Mouse (Mus musculus) neural tube, embryonic 14.5 days (tissue): Measurements from ENCODE around the gene Atp5d. TPM values are rescaled to one million over a fixed set of nuclear protein-coding genes. Genes with fewer than 3 reads are reported as not detected.

Experiments used
- ATAC-seq: fragments of 200-750 bp; cut with Nextera tagmentation; 2 replicates; pipeline ENCODE4 v1.8.0; 2017; ENCODE audit warnings: low read depth, mild to moderate bottlenecking, moderate TSS enrichment, moderate library complexity
- H3K27ac ChIP-seq: fragments of 300-500 bp; sonication (generic); 2 replicates; pipeline ENCODE4 v1.5.1; 2014; ENCODE audit warnings: low read depth, mild to moderate bottlenecking, control low read depth, low read length, moderate library complexity, mixed read lengths
- H3K27me3 ChIP-seq: fragments of 300-500 bp; sonication (generic); 2 replicates; pipeline ENCODE4 v1.6.1; 2014; ENCODE audit warnings: low read length; ENCODE audit not compliant: control insufficient read depth, insufficient read depth
- H3K36me3 ChIP-seq: fragments of 300-500 bp; sonication (generic); 2 replicates; pipeline ENCODE4 v1.6.1; 2014; ENCODE audit warnings: low read length, mixed read lengths; ENCODE audit not compliant: control insufficient read depth, insufficient read depth
- H3K4me1 ChIP-seq: fragments of 300-500 bp; sonication (generic); 2 replicates; pipeline ENCODE4 v1.6.1; 2014; ENCODE audit warnings: low read length; ENCODE audit not compliant: control insufficient read depth, insufficient read depth
- H3K4me2 ChIP-seq: fragments of 300-500 bp; sonication (generic); 2 replicates; pipeline ENCODE4 v1.6.1; 2014; ENCODE audit warnings: mild to moderate bottlenecking, low read depth, low read length, control low read depth
- H3K4me3 ChIP-seq: fragments of 300-500 bp; sonication (generic); 2 replicates; pipeline ENCODE4 v1.5.1; 2014; ENCODE audit warnings: low read depth, low read length, control low read depth, mixed read lengths
- H3K9ac ChIP-seq: fragments of 300-500 bp; sonication (generic); replicated peaks from 2 replicates; pipeline ENCODE4 v1.6.1; 2014; ENCODE audit warnings: low read depth, mild to moderate bottlenecking, control low read depth, low read length, mixed read lengths
- H3K9me3 ChIP-seq: fragments of 300-500 bp; sonication (generic); 2 replicates; pipeline ENCODE4 v1.6.1; 2016; ENCODE audit warnings: low read length; ENCODE audit not compliant: control insufficient read depth
- WGBS: fragments of 180-500 bp; shearing (Covaris S2); extraction: QIAGEN DNeasy Blood & Tissue Kit; methylation state at CpG from one replicate; pipeline ENCODE4 v1.1.7; 2014; 5-methylcytosine and 5-hydroxymethylcytosine counted together
- polyA plus RNA-seq: library from polyadenylated mRNA; unstranded; fragments of >200 nt; fragmentation: Nextera tagmentation; extraction: Ambion mirVana; gene quantifications from 2 replicates; pipeline ENCODE4 v1.2.1, GENCODE M21; 2014

Atp5d gene
- polyA plus RNA-seq, 1 experiment from 2014 or later: 519 TPM

- H3K4me1 ChIP-seq: peaks cover 20% of the 10 kb centered on the region
- peak overlapping the region; percentile 44 for H3K4me3 ChIP-seq
- no peaks in the 10 kb centered on the region for H3K27me3 ChIP-seq
- no peaks in the 10 kb centered on the region for H3K9me3 ChIP-seq
- under 1% methylated on average over 15 of the region's 15 CpGs for WGBS
- H3K9ac ChIP-seq: peak overlapping the region; percentile 58
- 0 out of 2 replicates have a peak, but pooled peaks have one; percentile 7 for ATAC-seq
- H3K27ac ChIP-seq: peak overlapping the region; percentile 16
- peaks cover 29% of the 10 kb centered on the region; the same call in 1 of the 2 replicates for H3K36me3 ChIP-seq
- H3K4me2 ChIP-seq: peak overlapping the region; percentile 88
These were observed 4.1 kb downstream of the Atp5d start for GRCm38 (mm10) chr10:80142530-80142925.

- no peak for ATAC-seq
- Histone ChIP-seq H3K27ac (no peak overlapping the region), H3K9ac (no peak overlapping the region), H3K9me3 (no peaks in the 10 kb centered on the region), H3K4me1 (peaks cover 22% of the 10 kb centered on the region), H3K27me3 (no peaks in the 10 kb centered on the region), H3K4me2 (no peak overlapping the region), H3K4me3 (no peak overlapping the region; the same call in 1 of the 2 replicates), H3K36me3 (peaks cover 29% of the 10 kb centered on the region; the same call in 1 of the 2 replicates)
- WGBS: 94% methylated on average over 7 of the region's 7 CpGs
These were observed 5.2 kb downstream of the Atp5d start for GRCm38 (mm10) chr10:80143664-80144063.

- Histone ChIP-seq H3K4me2 (no peak overlapping the region), H3K4me3 (no peak overlapping the region), H3K4me1 (peaks cover 22% of the 10 kb centered on the region), H3K27me3 (no peaks in the 10 kb centered on the region), H3K9ac (no peak overlapping the region), H3K36me3 (peaks cover 29% of the 10 kb centered on the region; the same call in 1 of the 2 replicates), H3K9me3 (no peaks in the 10 kb centered on the region), H3K27ac (no peak overlapping the region)
- ATAC-seq: no peak
- WGBS: 93% methylated on average over 12 of the region's 12 CpGs
These were observed 5.7 kb downstream of the Atp5d start for GRCm38 (mm10) chr10:80144159-80144558.

- Histone ChIP-seq H3K27me3 (no peaks in the 10 kb centered on the region), H3K9me3 (no peaks in the 10 kb centered on the region), H3K4me2 (no peak overlapping the region; the same call in 1 of the 2 replicates), H3K27ac (no peak overlapping the region), H3K4me3 (no peak overlapping the region), H3K9ac (no peak overlapping the region; the same call in 1 of the 2 replicates), H3K36me3 (peaks cover 29% of the 10 kb centered on the region; the same call in 1 of the 2 replicates), H3K4me1 (peaks cover 22% of the 10 kb centered on the region)
- WGBS: 70% methylated on average over 20 of the region's 20 CpGs
- no peak for ATAC-seq
These were observed 6.7 kb downstream of the Atp5d start for GRCm38 (mm10) chr10:80144864-80145838.

- Histone ChIP-seq H3K9me3 (no peaks in the 10 kb centered on the region), H3K9ac (no peak overlapping the region), H3K27ac (no peak overlapping the region), H3K4me1 (peaks cover 22% of the 10 kb centered on the region), H3K36me3 (peaks cover 29% of the 10 kb centered on the region; the same call in 1 of the 2 replicates), H3K4me3 (no peak overlapping the region), H3K27me3 (no peaks in the 10 kb centered on the region), H3K4me2 (no peak overlapping the region; the same call in 1 of the 2 replicates)
- WGBS: 89% methylated on average over 6 of the region's 6 CpGs
- ATAC-seq: no peak
These were observed 7.5 kb downstream of the Atp5d start for GRCm38 (mm10) chr10:80145896-80146295.

- Histone ChIP-seq H3K4me3 (no peak overlapping the region), H3K9ac (no peak overlapping the region), H3K36me3 (peaks cover 31% of the 10 kb centered on the region; the same call in 1 of the 2 replicates), H3K4me1 (peaks cover 20% of the 10 kb centered on the region), H3K4me2 (no peak overlapping the region), H3K27ac (no peak overlapping the region), H3K27me3 (no peaks in the 10 kb centered on the region), H3K9me3 (no peaks in the 10 kb centered on the region)
- WGBS: 80% methylated on average over 4 of the region's 4 CpGs
- ATAC-seq: no peak
These were observed 8.2 kb downstream of the Atp5d start for GRCm38 (mm10) chr10:80146568-80147011.

- Histone ChIP-seq H3K4me1 (peaks cover 26% of the 10 kb centered on the region), H3K36me3 (peaks cover 37% of the 10 kb centered on the region; the same call in 1 of the 2 replicates), H3K9ac (peak overlapping the region; percentile 100), H3K4me2 (peak overlapping the region; percentile 98; the same call in 1 of the 2 replicates), H3K27ac (peak overlapping the region; percentile 100), H3K4me3 (peak overlapping the region; percentile 99), H3K9me3 (no peaks in the 10 kb centered on the region), H3K27me3 (no peaks in the 10 kb centered on the region)
- ATAC-seq: no peak
- 77% methylated on average over 5 of the region's 5 CpGs for WGBS
These were observed 8.8 kb downstream of the Atp5d start for GRCm38 (mm10) chr10:80147146-80147718.

- peak within 1 kb of the TSS; percentile 99 for H3K4me3 ChIP-seq
- under 1% methylated on average over 39 of the region's 42 CpGs for WGBS
- ATAC-seq: peak; percentile 15
- H3K27ac ChIP-seq: peak within 1 kb of the TSS; percentile 100
- H3K36me3 ChIP-seq: peaks cover 44% of the 10 kb centered on the region
- no peaks in the 10 kb centered on the region for H3K9me3 ChIP-seq
- peak within 1 kb of the TSS; percentile 98 for H3K4me2 ChIP-seq
- H3K4me1 ChIP-seq: peaks cover 29% of the 10 kb centered on the region
- H3K9ac ChIP-seq: peak within 1 kb of the TSS; percentile 100
- no peaks in the 10 kb centered on the region for H3K27me3 ChIP-seq
These were observed 9.5 kb downstream of the Atp5d start, which contains the start of gene Midn for GRCm38 (mm10) chr10:80147719-80148601. TSS of gene Midn (plus strand) at chr10:80148272.
